Comparison of ENCODE assay signal across 21 mouse cellular contexts in the genomic region with DNA sequence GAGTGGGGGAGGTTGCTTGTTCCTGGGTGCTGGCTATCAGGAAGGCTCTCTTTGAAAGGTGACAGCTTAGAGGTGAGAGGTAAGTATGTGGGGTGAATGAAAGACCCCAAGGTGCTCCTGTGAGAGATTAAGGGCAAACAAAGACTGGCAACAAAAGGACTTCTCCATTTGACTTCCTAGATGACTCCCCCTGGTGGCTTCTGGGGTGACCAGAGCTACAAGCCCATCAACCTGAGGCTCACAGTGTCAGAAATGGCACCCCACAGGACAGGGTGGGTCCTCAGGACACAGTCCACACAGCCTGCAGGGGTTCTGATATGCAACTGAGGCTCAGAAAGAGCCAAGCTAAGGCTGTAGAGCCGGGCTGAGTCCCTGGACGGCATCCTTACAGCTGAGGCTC.
DNase-seq lines count a peak whose midpoint lies in the region; ATAC-seq and TF ChIP-seq lines count a peak whose summit lies in the region.
"Had no signal": no experiment of that assay in that cellular context is flagged by ENCODE, and none has a peak within 500 bp of the region (broad histone marks: within the 10 kb centered on the region; RNA-seq: fewer than 3 reads in every experiment).

No protein-coding gene starts in this region.

- 0 out of 2 replicates have a peak, but pooled peaks cover 3% of the 10 kb centered on the region for H3K4me1 ChIP-seq in intestine, postnatal 0 days (replicated peaks; ENCODE audit: control insufficient read depth, insufficient read depth, low read length)
- no peaks in the 10 kb centered on the region for H3K4me1 ChIP-seq in intestine, embryonic 15.5 days (replicated peaks)
- no peaks in the 10 kb centered on the region; the same call in 1 of the 2 replicates for H3K4me1 ChIP-seq in bone marrow, adult 2 months (ENCODE audit: control insufficient read depth, insufficient read depth, low read length)
- H3K4me1 ChIP-seq: forebrain, embryonic 10.5 days; hindbrain, embryonic 15.5 days; liver, embryonic 15.5 days; midbrain, embryonic 13.5 days had no signal

- no peak overlapping the region for H3K4me3 ChIP-seq in intestine, postnatal 0 days (ENCODE audit: low read depth, low read length)
- no peak overlapping the region for H3K4me3 ChIP-seq in intestine, embryonic 15.5 days (replicated peaks)
- no peak overlapping the region for H3K4me3 ChIP-seq in bone marrow, adult 2 months (replicated peaks; ENCODE audit: control insufficient read depth, low read depth, low read length)
- H3K4me3 ChIP-seq: forebrain, embryonic 10.5 days; hindbrain, embryonic 15.5 days; liver, embryonic 15.5 days; midbrain, embryonic 13.5 days; myocyte; neural tube, embryonic 15.5 days had no signal

- H3K36me3 ChIP-seq in intestine, postnatal 0 days (ENCODE audit: control insufficient read depth, insufficient read depth), result no peaks in the 10 kb centered on the region
- no peaks in the 10 kb centered on the region for H3K36me3 ChIP-seq in intestine, embryonic 15.5 days
- H3K36me3 ChIP-seq: forebrain, embryonic 10.5 days; hindbrain, embryonic 15.5 days; liver, embryonic 15.5 days; midbrain, embryonic 13.5 days; neural tube, embryonic 15.5 days had no signal

- DNase-seq in thymus, postnatal 0 days (ENCODE audit: low spot score), result peak; percentile 30
- DNase-seq in thymus, postnatal 36 days, result no peak
- no peak for DNase-seq in layer of hippocampus, adult 11-12 months (ENCODE audit: low spot score)
- DNase-seq in adrenal gland, postnatal 25 days, result no peak
- DNase-seq: adrenal gland, postnatal 14 days; cerebellum, adult 9-10 months; gastrocnemius, postnatal 10 days; heart, postnatal 14 days; kidney, adult 9 months; lung, postnatal 36 days; right cerebral cortex, postnatal 4 days had no signal

- peak; percentile 26; the same call in 1 of the 2 replicates for TF ChIP-seq CTCF in intestine, postnatal 0 days (IDR thresholded peaks at IDR 0.05; ENCODE audit: low read depth)
- TF ChIP-seq CTCF in bone marrow, adult 2 months (IDR thresholded peaks at IDR 0.05; ENCODE audit: control insufficient read depth, insufficient read depth, low read length), result peak; percentile 12; the same call in 1 of the 2 replicates

- no peaks in the 10 kb centered on the region for H3K27me3 ChIP-seq in intestine, postnatal 0 days (replicated peaks; ENCODE audit: control insufficient read depth, insufficient read depth, low read length)
- H3K27me3 ChIP-seq in intestine, embryonic 15.5 days (replicated peaks), result no peaks in the 10 kb centered on the region
- H3K27me3 ChIP-seq: hindbrain, embryonic 15.5 days; midbrain, embryonic 13.5 days had no signal

- no peak for TF ChIP-seq POLR2A in bone marrow, adult 2 months (IDR thresholded peaks at IDR 0.05; ENCODE audit: borderline replicate concordance, control insufficient read depth, low read depth, low read length)

- no peak overlapping the region for H3K9ac ChIP-seq in intestine, postnatal 0 days (ENCODE audit: low read depth, low read length)
- H3K9ac ChIP-seq in intestine, embryonic 15.5 days, result no peak overlapping the region
- H3K9ac ChIP-seq: hindbrain, embryonic 15.5 days; liver, embryonic 15.5 days; midbrain, embryonic 13.5 days; neural tube, embryonic 15.5 days had no signal

- ATAC-seq in intestine, postnatal 0 days, result no peak
- ATAC-seq in intestine, embryonic 15.5 days, result no peak
- ATAC-seq in megakaryocyte progenitor cell, adult 5-6 weeks (replicated peaks; ENCODE audit: poor library complexity), result peak; percentile 55; the same call in 1 of the 2 replicates
- ATAC-seq: midbrain, embryonic 13.5 days had no signal

- H3K27ac ChIP-seq in intestine, postnatal 0 days (ENCODE audit: low read depth, low read length), result no peak overlapping the region
- no peak overlapping the region for H3K27ac ChIP-seq in intestine, embryonic 15.5 days
- no peak overlapping the region for H3K27ac ChIP-seq in bone marrow, adult 2 months (ENCODE audit: control insufficient read depth, insufficient read depth, low read depth, low read length, poor library complexity)
- H3K27ac ChIP-seq: forebrain, embryonic 10.5 days; hindbrain, embryonic 15.5 days; liver, embryonic 15.5 days; midbrain, embryonic 13.5 days; neural tube, embryonic 15.5 days had no signal

- 90% methylated on average over 2 of the region's 2 CpGs for WGBS in intestine, postnatal 0 days
- 90% methylated on average over 2 of the region's 2 CpGs for WGBS in intestine, embryonic 15.5 days
- 88% methylated on average over 2 of the region's 2 CpGs for WGBS in bone marrow, adult 2 months

- H3K9me3 ChIP-seq in intestine, postnatal 0 days (ENCODE audit: control insufficient read depth), result no peaks in the 10 kb centered on the region
- H3K9me3 ChIP-seq in intestine, embryonic 15.5 days, result no peaks in the 10 kb centered on the region
- H3K9me3 ChIP-seq: forebrain, embryonic 10.5 days; hindbrain, embryonic 15.5 days; liver, embryonic 15.5 days; midbrain, embryonic 13.5 days; neural tube, embryonic 15.5 days had no signal

- H3K4me2 ChIP-seq in intestine, postnatal 0 days (replicated peaks; ENCODE audit: low read depth), result no peak overlapping the region
- H3K4me2 ChIP-seq in intestine, embryonic 15.5 days (replicated peaks), result no peak overlapping the region
- H3K4me2 ChIP-seq: hindbrain, embryonic 15.5 days; liver, embryonic 15.5 days; midbrain, embryonic 13.5 days; neural tube, embryonic 15.5 days had no signal
